Mouse (Mus musculus) heart, embryonic 13.5 days (tissue): ENCODE data around the gene Tbc1d2. TPM values are rescaled to one million over a fixed set of nuclear protein-coding genes. Genes with fewer than 3 reads are reported as not detected.
"Not testable (repeated sequence)": the region's sequence is repeated elsewhere in the genome, so short reads cannot be mapped to it uniquely, and the experiment has no call there.

Experiments used
- ATAC-seq: fragments of 200-750 bp; cut with Nextera tagmentation; 2 replicates; pipeline ENCODE4 v1.8.0; 2017; ENCODE audit warnings: moderate TSS enrichment; ENCODE audit not compliant: insufficient number of reproducible peaks, low FRiP score, low TSS enrichment; ENCODE audit errors: extremely low read depth
- H3K27ac ChIP-seq: fragments of 300-500 bp; sonication (generic); replicated peaks from 2 replicates; pipeline ENCODE4 v1.5.1; 2015; ENCODE audit warnings: moderate library complexity, mild to moderate bottlenecking, inconsistent platforms
- H3K27me3 ChIP-seq: fragments of 300-500 bp; sonication (generic); replicated peaks from 2 replicates; pipeline ENCODE4 v1.6.1; 2015; ENCODE audit warnings: mild to moderate bottlenecking, inconsistent platforms
- H3K36me3 ChIP-seq: fragments of 300-500 bp; sonication (generic); 2 replicates; pipeline ENCODE4 v1.6.1; 2015; ENCODE audit warnings: mild to moderate bottlenecking, inconsistent platforms
- H3K4me1 ChIP-seq: fragments of 300-500 bp; sonication (generic); 2 replicates; pipeline ENCODE4 v1.6.1; 2015; ENCODE audit warnings: inconsistent platforms
- H3K4me2 ChIP-seq: fragments of 300-500 bp; sonication (generic); 2 replicates; pipeline ENCODE4 v1.6.1; 2015; ENCODE audit warnings: inconsistent platforms, mild to moderate bottlenecking, moderate library complexity
- H3K4me3 ChIP-seq: fragments of 300-500 bp; sonication (generic); 2 replicates; pipeline ENCODE4 v1.5.1; 2015; ENCODE audit warnings: moderate library complexity, mild to moderate bottlenecking, inconsistent platforms
- H3K9ac ChIP-seq: fragments of 300-500 bp; sonication (generic); 2 replicates; pipeline ENCODE4 v1.6.1; 2015; ENCODE audit warnings: inconsistent platforms, mild to moderate bottlenecking, moderate library complexity
- H3K9me3 ChIP-seq: fragments of 300-500 bp; sonication (generic); 2 replicates; pipeline ENCODE4 v1.6.1; 2016; ENCODE audit warnings: inconsistent platforms
- WGBS: fragments of 180-500 bp; shearing (Covaris S2); methylation state at CpG from one replicate; pipeline ENCODE4 v1.1.7; 2015; ENCODE audit warnings: mixed read lengths; 5-methylcytosine and 5-hydroxymethylcytosine counted together
- polyA plus RNA-seq: library from polyadenylated mRNA; unstranded; fragments of >200 nt; fragmentation: Nextera tagmentation; extraction: Ambion mirVana; gene quantifications from 2 replicates; pipeline ENCODE4 v1.2.1, GENCODE M21; 2015

Gene Tbc1d2
- polyA plus RNA-seq, 1 experiment from 2014 or later = 0.63 TPM

DNA sequence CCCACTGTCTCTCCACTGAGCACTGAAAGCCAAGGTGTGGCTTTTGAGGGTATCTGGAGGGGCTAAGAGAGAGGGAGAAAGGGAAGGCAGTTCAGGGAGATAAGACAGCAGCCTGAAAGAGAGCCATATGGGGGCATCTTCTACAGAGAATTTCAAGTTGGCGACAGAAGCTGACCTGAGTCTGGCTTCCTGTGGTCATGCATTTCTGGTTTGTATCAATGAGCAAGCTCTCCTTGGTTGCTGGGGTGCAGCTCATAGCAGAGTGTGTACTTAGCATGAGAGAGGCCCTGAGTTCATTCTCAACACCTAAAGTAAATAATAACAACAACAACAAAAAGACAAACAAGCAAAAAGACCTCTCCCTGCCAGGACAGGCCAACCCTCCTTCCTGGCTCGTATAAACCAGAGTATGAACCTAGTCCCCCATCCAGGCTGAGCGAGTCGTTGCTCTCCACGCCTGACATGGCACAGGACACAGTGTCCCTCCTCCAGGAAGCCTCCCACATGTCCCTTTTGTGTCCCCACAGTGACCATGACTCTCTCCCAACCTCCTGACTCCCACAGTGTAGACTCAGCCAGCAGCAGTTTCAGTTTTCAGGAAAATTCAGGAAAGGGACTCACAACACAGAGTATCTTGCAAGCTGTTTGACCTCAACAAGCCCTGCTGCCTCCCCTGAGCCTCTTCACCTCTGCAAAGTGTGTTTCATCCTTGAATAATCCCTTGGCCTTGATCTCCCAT, 59.9 kb downstream of the Tbc1d2 start:
- Histone ChIP-seq H3K27me3 (0 out of 2 replicates have a peak, but pooled peaks cover 15% of the 10 kb centered on the region), H3K4me2 (no peak overlapping the region), H3K4me1 (peaks cover 23% of the 10 kb centered on the region), H3K27ac (no peak overlapping the region), H3K9me3 (no peaks in the 10 kb centered on the region), H3K4me3 (no peak overlapping the region), H3K36me3 (no peaks in the 10 kb centered on the region), H3K9ac (no peak overlapping the region)
- ATAC-seq = no peak
- WGBS = 59% methylated on average over 5 of the region's 5 CpGs

DNA sequence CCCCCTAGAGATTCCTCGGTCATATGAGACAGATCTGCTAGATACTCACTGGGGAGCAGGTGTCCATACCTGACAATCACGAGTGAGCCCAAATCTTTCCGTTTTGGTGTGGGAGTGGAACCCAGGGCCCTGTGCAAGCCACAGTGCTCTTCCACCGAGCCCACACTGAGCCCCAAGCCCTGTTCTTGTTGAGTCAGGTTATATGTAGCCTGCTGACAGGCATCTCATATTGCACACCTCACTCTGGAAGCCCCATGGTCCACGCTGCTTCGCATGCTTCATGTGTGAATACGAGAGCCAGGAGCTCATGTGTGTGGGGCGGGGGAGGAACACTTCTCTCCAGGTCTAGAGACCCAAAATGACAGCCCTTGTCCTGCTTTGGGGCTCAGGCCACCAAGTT, 60.9 kb downstream of the Tbc1d2 start:
- ATAC-seq = no peak
- 83% methylated on average over 8 of the region's 8 CpGs for WGBS
- no peak overlapping the region for H3K9ac ChIP-seq

DNA sequence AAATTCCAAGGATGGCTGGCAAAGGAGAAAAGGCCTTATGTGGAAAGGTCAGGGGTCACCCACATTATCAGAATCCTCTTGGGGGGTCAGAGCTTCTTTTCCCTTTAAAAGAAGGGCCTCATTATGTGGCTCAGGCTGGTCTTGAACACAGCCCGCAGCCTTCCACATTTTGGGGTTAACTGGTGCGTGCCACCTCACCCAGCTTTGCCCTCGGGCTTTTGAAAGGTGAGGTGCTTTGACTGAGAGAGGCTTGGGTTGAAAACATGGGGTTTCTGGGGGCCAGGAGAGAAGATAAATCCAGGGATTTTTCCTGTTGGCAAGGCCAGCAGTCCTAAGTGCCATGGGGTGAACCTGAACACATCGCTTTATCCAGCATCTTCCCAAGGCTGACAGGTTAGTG, 63.5 kb downstream of the Tbc1d2 start:
- H3K4me2 ChIP-seq = no peak overlapping the region
- no peak for ATAC-seq
- peaks cover 23% of the 10 kb centered on the region for H3K4me1 ChIP-seq
- H3K36me3 ChIP-seq = no peaks in the 10 kb centered on the region
- no peak overlapping the region for H3K4me3 ChIP-seq
- 66% methylated on average over 4 of the region's 4 CpGs for WGBS
- no peaks in the 10 kb centered on the region for H3K27me3 ChIP-seq
- no peak overlapping the region for H3K9ac ChIP-seq
- H3K27ac ChIP-seq = no peak overlapping the region
- H3K9me3 ChIP-seq = peaks cover 3% of the 10 kb centered on the region; the same call in 1 of the 2 replicates

More for the DNA sequence above, 60.9 kb downstream of the Tbc1d2 start:
- Histone ChIP-seq H3K36me3 (no peaks in the 10 kb centered on the region), H3K27me3 (0 out of 2 replicates have a peak, but pooled peaks cover 7% of the 10 kb centered on the region), H3K4me2 (no peak overlapping the region), H3K27ac (no peak overlapping the region), H3K9me3 (no peaks in the 10 kb centered on the region), H3K4me3 (no peak overlapping the region), H3K4me1 (peaks cover 23% of the 10 kb centered on the region)

DNA sequence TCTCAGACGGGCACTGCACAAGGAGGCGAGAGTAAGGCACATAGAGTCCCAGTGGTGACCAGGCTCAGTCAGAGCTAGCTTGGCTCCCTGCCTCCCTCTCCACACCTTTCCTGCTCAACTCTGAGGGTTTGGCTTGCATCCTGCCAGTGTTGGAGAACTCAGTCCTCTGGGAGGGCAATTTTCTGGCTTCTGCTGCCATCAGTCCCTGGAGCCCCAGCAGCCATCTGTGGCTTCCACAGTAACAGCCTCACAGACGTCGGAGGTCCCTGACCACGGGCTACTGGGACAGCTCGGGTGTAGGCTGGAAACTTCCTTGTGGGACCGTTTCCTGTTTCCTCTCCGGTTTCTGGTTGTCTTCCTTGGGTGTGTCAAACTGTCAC, 64.2 kb downstream of the Tbc1d2 start:
- H3K4me3 ChIP-seq = no peak overlapping the region
- H3K36me3 ChIP-seq = no peaks in the 10 kb centered on the region
- H3K9me3 ChIP-seq = peaks cover 8% of the 10 kb centered on the region; the same call in 1 of the 2 replicates
- 56% methylated on average over 8 of the region's 8 CpGs for WGBS
- no peaks in the 10 kb centered on the region for H3K27me3 ChIP-seq
- no peak overlapping the region for H3K9ac ChIP-seq
- H3K4me2 ChIP-seq = no peak overlapping the region
- H3K4me1 ChIP-seq = peaks cover 23% of the 10 kb centered on the region
- ATAC-seq = no peak
- H3K27ac ChIP-seq = no peak overlapping the region

DNA sequence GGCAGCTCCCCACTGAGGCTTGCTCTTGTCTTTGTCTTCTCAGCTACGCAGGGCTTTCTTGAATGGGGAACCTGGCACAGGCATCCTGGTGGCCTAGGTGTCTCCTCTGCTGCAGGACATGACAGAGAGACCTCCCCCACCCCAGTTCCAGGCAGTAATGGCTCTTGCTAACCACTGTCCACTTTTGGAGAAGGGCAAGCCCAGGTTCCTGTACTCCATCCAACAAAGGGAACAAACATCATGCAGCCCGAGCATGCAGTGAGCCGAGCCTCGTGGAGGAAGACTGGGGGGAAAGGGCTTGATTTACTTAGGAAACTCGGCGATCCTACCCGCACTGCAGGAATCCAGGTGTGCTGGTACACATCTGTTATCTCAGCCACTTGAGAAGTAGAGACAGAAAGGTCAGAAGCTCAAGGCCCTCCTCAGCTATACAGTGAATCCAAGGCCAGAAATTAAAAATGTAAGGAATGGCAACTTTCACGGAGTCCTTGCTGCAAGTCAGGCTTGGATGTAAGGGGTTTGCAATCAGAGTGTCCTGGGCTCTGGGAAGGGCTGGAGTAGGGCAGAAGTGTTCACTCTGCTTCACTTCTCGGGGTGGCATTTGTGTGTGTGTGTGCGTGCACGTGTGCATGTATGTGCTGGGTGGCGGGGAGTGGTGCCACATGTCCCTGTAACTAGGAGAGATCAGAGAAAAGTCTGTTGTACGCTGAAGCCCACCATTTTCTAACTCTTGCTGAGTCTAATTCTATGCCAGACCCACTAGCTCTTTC, 64.8 kb downstream of the Tbc1d2 start:
- H3K4me1 ChIP-seq = peaks cover 23% of the 10 kb centered on the region
- H3K4me2 ChIP-seq = no peak overlapping the region
- no peak overlapping the region for H3K4me3 ChIP-seq
- H3K36me3 ChIP-seq = no peaks in the 10 kb centered on the region
- H3K27ac ChIP-seq = no peak overlapping the region
- H3K9me3 ChIP-seq = peaks cover 9% of the 10 kb centered on the region; the same call in 1 of the 2 replicates
- H3K27me3 ChIP-seq = no peaks in the 10 kb centered on the region
- no peak overlapping the region for H3K9ac ChIP-seq
- 74% methylated on average over 13 of the region's 13 CpGs for WGBS
- ATAC-seq = no peak

DNA sequence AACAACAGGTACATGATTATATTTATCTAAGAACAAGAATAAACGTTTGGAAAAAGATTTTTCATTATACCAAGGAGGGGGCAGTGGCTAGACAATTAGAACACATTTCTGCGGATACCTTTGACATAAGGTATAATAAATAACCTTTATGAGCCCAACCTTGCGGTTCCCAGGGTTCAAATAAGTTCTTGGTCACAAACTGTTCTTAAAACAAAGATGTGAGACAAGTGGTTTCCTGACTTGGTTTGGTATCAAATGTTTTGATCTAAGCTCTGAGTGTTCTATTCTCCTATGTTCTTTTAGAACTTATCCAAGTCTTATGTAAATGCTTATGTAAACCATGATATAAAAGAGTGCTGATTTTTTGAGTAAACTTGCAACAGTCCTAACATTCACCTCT, 65.5 kb downstream of the Tbc1d2 start:
- not testable (repeated sequence) for H3K9me3 ChIP-seq

DNA sequence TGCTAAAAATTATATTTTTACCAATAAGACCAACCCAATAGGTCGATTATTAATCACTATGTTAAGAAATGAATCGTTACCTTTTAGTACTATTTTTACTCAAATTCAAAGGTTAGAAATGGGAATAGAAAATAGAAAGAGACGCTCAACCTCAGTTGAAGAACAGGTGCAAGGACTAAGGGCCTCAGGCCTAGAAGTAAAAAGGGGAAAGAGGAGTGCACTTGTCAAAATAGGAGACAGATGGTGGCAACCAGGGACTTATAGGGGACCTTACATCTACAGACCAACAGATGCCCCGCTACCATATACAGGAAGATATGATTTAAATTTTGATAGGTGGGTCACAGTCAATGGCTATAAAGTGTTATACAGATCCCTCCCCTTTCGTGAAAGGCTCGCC, 65.9 kb downstream of the Tbc1d2 start:
- ATAC-seq, H3K4me3 ChIP-seq, H3K9ac ChIP-seq, H3K4me2 ChIP-seq, H3K27me3 ChIP-seq, H3K27ac ChIP-seq, H3K36me3 ChIP-seq, H3K9me3 ChIP-seq: not testable (repeated sequence)
- H3K4me1 ChIP-seq = peaks cover 23% of the 10 kb centered on the region
- WGBS = 85% methylated on average over 2 of the region's 6 CpGs

More for the DNA sequence above, 65.5 kb downstream of the Tbc1d2 start:
- peaks cover 23% of the 10 kb centered on the region for H3K4me1 ChIP-seq
- WGBS = 69% methylated on average over 3 of the region's 3 CpGs
- not testable (repeated sequence) for H3K27ac ChIP-seq, H3K4me3 ChIP-seq, H3K4me2 ChIP-seq, H3K9ac ChIP-seq, H3K36me3 ChIP-seq, ATAC-seq, H3K27me3 ChIP-seq

DNA sequence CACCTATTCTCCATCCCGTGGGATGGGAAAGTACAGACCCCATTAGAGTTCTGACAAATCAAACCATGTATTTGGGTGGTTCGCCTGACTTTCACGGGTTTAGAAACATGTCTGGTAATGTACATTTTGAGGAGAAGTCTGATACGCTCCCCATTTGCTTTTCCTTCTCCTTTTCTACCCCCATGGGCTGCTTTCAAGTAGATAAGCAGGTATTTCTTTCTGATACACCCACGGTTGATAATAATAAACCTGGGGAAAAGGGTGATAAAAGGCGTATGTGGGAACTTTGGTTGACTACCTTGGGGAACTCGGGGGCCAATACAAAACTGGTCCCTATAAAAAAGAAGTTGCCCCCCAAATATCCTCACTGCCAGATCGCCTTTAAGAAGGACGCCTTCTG, 68.0 kb downstream of the Tbc1d2 start:
- H3K4me3 ChIP-seq, H3K9me3 ChIP-seq, H3K27ac ChIP-seq, H3K36me3 ChIP-seq, ATAC-seq, H3K9ac ChIP-seq, H3K4me2 ChIP-seq, H3K27me3 ChIP-seq: not testable (repeated sequence)
- 72% methylated on average over 8 of the region's 9 CpGs for WGBS
- peaks cover 14% of the 10 kb centered on the region for H3K4me1 ChIP-seq

DNA sequence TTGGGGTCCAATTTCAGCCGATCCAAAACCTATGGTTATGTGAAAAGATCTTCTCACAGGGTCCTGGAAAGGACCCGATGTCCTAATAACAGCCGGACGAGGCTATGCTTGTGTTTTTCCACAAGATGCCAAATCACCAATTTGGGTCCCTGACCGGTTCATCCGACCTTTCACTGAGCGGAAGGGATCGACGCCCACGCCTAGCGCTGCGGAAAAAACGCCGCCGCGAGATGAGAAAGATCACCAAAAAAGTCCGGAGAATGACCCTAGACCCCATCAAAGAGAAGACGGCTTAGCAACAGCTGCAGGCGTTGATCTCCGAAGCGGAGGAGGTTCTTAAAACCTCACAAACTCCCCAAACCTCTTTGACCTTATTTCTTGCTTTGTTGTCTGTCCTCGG, 68.4 kb downstream of the Tbc1d2 start:
- WGBS = 85% methylated on average over 22 of the region's 22 CpGs
- ATAC-seq, H3K4me2 ChIP-seq, H3K36me3 ChIP-seq, H3K27me3 ChIP-seq, H3K27ac ChIP-seq, H3K9me3 ChIP-seq, H3K4me3 ChIP-seq, H3K9ac ChIP-seq: not testable (repeated sequence)
- peaks cover 12% of the 10 kb centered on the region for H3K4me1 ChIP-seq

DNA sequence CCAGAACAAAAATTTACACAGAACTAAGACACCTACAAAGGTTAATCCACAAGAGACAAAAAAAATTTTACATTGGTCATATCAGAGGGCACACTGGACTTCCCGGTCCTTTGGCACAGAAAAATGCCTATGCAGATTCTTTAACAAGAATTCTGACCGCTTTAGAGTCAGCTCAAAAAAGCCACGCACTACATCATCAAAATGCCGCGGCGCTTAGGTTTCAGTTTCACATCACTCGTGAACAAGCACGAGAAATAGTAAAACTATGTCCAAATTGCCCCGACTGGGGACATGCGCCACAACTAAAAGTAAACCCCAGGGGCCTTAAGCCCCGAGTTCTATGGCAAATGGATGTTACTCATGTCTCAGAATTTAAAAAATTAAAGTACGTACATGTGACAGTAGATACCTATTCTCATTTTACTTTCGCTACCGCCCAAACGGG, 69.2 kb downstream of the Tbc1d2 start:
- not testable (repeated sequence) for H3K9me3 ChIP-seq, H3K4me3 ChIP-seq, H3K9ac ChIP-seq, H3K27ac ChIP-seq, H3K27me3 ChIP-seq, H3K4me2 ChIP-seq, H3K4me1 ChIP-seq, H3K36me3 ChIP-seq, ATAC-seq
- WGBS = 85% methylated on average over 15 of the region's 15 CpGs

DNA sequence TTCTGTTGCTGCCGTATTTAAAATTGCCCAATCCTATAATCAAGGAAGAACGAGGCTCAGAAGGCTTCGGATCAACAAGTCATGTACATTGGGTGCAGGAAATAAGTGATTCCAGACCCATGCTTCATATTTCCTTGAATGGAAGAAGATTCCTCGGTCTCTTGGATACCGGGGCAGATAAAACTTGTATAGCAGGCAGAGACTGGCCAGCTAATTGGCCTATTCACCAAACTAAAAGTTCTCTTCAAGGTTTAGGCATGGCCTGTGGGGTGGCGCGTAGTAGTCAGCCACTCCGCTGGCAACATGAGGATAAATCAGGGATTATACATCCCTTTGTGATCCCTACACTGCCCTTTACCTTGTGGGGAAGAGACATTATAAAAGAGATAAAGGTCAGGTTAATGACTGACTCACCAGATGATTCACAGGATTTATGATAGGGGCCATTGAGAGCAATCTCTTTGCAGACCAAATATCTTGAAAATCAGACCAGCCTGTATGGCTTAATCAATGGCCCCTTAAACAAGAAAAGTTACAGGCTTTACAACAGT, 71.1 kb downstream of the Tbc1d2 start:
- not testable (repeated sequence) for H3K9me3 ChIP-seq, H3K4me3 ChIP-seq, H3K27me3 ChIP-seq, H3K9ac ChIP-seq, ATAC-seq, H3K4me1 ChIP-seq, H3K4me2 ChIP-seq, H3K27ac ChIP-seq, H3K36me3 ChIP-seq
- 81% methylated on average over 8 of the region's 8 CpGs for WGBS
